Mouse (Mus musculus) embryonic facial prominence, embryonic 14.5 days (tissue): ENCODE results near the gene Mtor. TPM values are rescaled to one million over a fixed set of nuclear protein-coding genes. Genes with fewer than 3 reads are reported as not detected.
A peak's percentile ranks its signal among the peaks of the same experiment; 100 is the strongest.

ENCODE experiments used
- ATAC-seq: fragments of 200-750 bp; cut with Nextera tagmentation; 2 replicates; pipeline ENCODE4 v1.8.0; 2017; ENCODE audit warnings: low read depth, moderate number of reproducible peaks, moderate TSS enrichment
- DNase-seq: peaks from one replicate; pipeline ENCODE4 v3.0.0-alpha.2; 2015; ENCODE audit warnings: low spot score
- H3K27ac ChIP-seq: fragments of 300-500 bp; sonication (generic); replicated peaks from 2 replicates; pipeline ENCODE4 v1.5.1; 2014; ENCODE audit warnings: low read depth, mild to moderate bottlenecking, low read length, moderate library complexity
- H3K27me3 ChIP-seq: fragments of 300-500 bp; sonication (generic); replicated peaks from 2 replicates; pipeline ENCODE4 v1.6.1; 2014; ENCODE audit warnings: low read length; ENCODE audit not compliant: control insufficient read depth, insufficient read depth
- H3K36me3 ChIP-seq: fragments of 300-500 bp; sonication (generic); 2 replicates; pipeline ENCODE4 v1.6.1; 2014; ENCODE audit warnings: low read length, mixed read lengths; ENCODE audit not compliant: control insufficient read depth, insufficient read depth
- H3K4me1 ChIP-seq: fragments of 300-500 bp; sonication (generic); 2 replicates; pipeline ENCODE4 v1.6.1; 2014; ENCODE audit warnings: antibody characterized with exemption, low read length; ENCODE audit not compliant: control insufficient read depth, insufficient read depth
- H3K4me2 ChIP-seq: fragments of 300-500 bp; sonication (generic); 2 replicates; pipeline ENCODE4 v1.6.1; 2014; ENCODE audit warnings: low read depth, mild to moderate bottlenecking, low read length, moderate library complexity, mixed read lengths
- H3K4me3 ChIP-seq: fragments of 300-500 bp; sonication (generic); 2 replicates; pipeline ENCODE4 v1.5.1; 2014; ENCODE audit warnings: low read depth, mild to moderate bottlenecking, low read length
- H3K9ac ChIP-seq: fragments of 300-500 bp; sonication (generic); 2 replicates; pipeline ENCODE4 v1.6.1; 2014; ENCODE audit warnings: low read depth, mild to moderate bottlenecking, low read length, moderate library complexity, mixed read lengths
- H3K9me3 ChIP-seq: fragments of 300-500 bp; sonication (generic); 2 replicates; pipeline ENCODE4 v1.6.1; 2016; ENCODE audit warnings: low read length; ENCODE audit not compliant: control insufficient read depth
- WGBS: fragments of 180-500 bp; shearing (Covaris S2); extraction: QIAGEN DNeasy Blood & Tissue Kit; methylation state at CpG from one replicate; pipeline ENCODE4 v1.1.7; 2014; 5-methylcytosine and 5-hydroxymethylcytosine counted together
- polyA plus RNA-seq: library from polyadenylated mRNA; unstranded; fragments of >200 nt; fragmentation: Nextera tagmentation; extraction: Ambion mirVana; gene quantifications from 2 replicates; pipeline ENCODE4 v1.2.1, GENCODE M21; 2014

Gene Mtor
- polyA plus RNA-seq, 1 experiment from 2014 or later, result 16.3 TPM

GRCm38 (mm10) chr4:148507585-148507984, 59.2 kb downstream of the Mtor start:
- H3K4me1 ChIP-seq, result 0 out of 2 replicates have a peak, but pooled peaks cover 5% of the 10 kb centered on the region
- ATAC-seq, result no peak
- no peak overlapping the region for H3K4me3 ChIP-seq
- no peak overlapping the region for H3K4me2 ChIP-seq
- 0 out of 2 replicates have a peak, but pooled peaks cover 2% of the 10 kb centered on the region for H3K9me3 ChIP-seq
- H3K27ac ChIP-seq, result no peak overlapping the region
- no peak overlapping the region for H3K9ac ChIP-seq
- WGBS, result 66% methylated on average over 5 of the region's 5 CpGs
- no peaks in the 10 kb centered on the region for H3K27me3 ChIP-seq
- DNase-seq, result peak; percentile 30
- H3K36me3 ChIP-seq, result peaks cover 57% of the 10 kb centered on the region

DNA sequence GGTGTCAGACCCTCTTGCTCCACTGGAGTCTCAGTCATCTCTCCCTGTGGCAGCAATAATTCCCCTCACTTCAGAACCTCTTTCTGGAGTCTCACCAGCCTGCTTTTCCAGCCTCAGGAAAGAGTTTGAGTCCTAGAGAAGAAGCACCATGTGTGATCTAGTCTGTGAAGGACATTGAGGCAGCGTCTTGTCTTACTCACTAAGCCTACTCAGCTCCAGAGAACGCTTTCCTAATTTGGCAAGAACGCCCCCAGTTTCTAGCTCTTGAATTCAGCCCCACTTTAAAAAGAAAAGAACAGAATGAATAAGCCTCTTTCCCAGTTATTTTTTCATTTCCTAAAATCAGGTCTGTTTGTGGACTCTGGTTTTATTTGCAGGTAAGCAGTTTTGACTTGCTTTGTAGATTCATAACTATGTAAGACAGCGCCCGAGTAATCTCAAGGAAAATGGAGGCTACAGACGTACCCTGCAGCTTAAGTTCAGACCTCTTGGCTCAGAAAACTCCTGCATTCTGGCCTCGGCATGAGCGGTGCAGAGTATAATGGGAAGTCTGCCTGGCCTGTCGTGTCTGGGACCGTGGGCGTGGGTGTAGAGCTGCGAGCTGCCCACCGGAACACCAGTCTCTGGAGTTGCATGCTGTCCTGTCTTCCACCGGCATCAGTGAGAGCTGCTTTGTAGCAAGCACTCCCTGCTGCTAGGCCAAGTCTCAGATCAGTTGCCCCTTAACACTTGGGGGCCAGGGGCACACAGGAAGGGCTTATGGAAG, 59.9 kb downstream of the Mtor start:
- H3K4me2 ChIP-seq, result no peak overlapping the region
- no peak overlapping the region for H3K4me3 ChIP-seq
- no peak overlapping the region for H3K27ac ChIP-seq
- ATAC-seq (no peak), DNase-seq (no peak)
- peaks cover 52% of the 10 kb centered on the region for H3K36me3 ChIP-seq
- no peaks in the 10 kb centered on the region for H3K27me3 ChIP-seq
- 0 out of 2 replicates have a peak, but pooled peaks cover 2% of the 10 kb centered on the region for H3K9me3 ChIP-seq
- WGBS, result 92% methylated on average over 14 of the region's 14 CpGs
- no peak overlapping the region for H3K9ac ChIP-seq
- H3K4me1 ChIP-seq, result 0 out of 2 replicates have a peak, but pooled peaks cover 5% of the 10 kb centered on the region

DNA sequence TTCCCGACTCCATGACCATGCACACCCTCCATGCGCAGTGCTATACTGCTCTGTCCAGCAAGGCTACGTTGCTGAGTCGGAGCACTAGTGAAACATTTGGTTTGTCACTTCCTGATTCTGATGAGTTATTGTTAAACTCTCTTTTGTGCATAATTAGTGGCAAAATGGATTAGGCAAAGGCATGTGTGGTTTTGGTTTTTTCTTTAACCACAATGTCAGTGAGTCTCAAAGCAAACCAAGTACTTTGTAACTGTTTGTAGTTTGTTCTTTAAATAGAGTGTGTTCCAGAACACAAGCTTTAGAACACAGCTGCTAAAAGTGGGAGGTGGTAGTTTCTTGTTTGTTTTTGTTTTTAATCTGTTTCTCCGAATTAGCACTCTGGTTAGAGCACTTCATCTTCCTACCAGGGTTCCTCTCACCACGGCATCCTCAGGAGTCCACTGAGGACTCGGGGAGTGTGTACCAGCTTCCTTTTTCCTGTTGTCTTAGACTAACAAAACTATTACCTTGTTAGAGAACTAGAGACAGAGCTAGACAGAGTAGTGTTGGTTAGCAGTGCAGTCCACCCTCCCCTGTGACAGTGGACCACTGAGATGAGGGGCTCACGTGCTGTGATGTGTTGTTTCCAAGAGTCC, 61.2 kb downstream of the Mtor start:
- DNase-seq, result no peak
- no peaks in the 10 kb centered on the region for H3K27me3 ChIP-seq
- 0 out of 2 replicates have a peak, but pooled peaks cover 2% of the 10 kb centered on the region for H3K9me3 ChIP-seq
- no peak overlapping the region for H3K9ac ChIP-seq
- H3K27ac ChIP-seq, result peak overlapping the region; percentile 58
- H3K36me3 ChIP-seq, result peaks cover 61% of the 10 kb centered on the region
- H3K4me1 ChIP-seq, result 0 out of 2 replicates have a peak, but pooled peaks cover 5% of the 10 kb centered on the region
- no peak for ATAC-seq
- no peak overlapping the region for H3K4me3 ChIP-seq
- no peak overlapping the region for H3K4me2 ChIP-seq
- 75% methylated on average over 8 of the region's 8 CpGs for WGBS

- Histone ChIP-seq H3K9me3 (0 out of 2 replicates have a peak, but pooled peaks cover 2% of the 10 kb centered on the region), H3K4me3 (no peak overlapping the region), H3K4me1 (0 out of 2 replicates have a peak, but pooled peaks cover 5% of the 10 kb centered on the region), H3K27ac (no peak overlapping the region; the same call in 1 of the 2 replicates), H3K27me3 (no peaks in the 10 kb centered on the region), H3K36me3 (peaks cover 62% of the 10 kb centered on the region), H3K4me2 (no peak overlapping the region), H3K9ac (no peak overlapping the region)
- ATAC-seq (peak; percentile 74), DNase-seq (peak; percentile 45)
- 69% methylated on average over 4 of the region's 4 CpGs for WGBS
Observed at GRCm38 (mm10) chr4:148510691-148511090, 62.3 kb downstream of the Mtor start.

GRCm38 (mm10) chr4:148511334-148511733, 62.9 kb downstream of the Mtor start:
- H3K4me2 ChIP-seq, result no peak overlapping the region
- no peak overlapping the region for H3K9ac ChIP-seq
- peaks cover 61% of the 10 kb centered on the region for H3K36me3 ChIP-seq
- H3K27me3 ChIP-seq, result no peaks in the 10 kb centered on the region
- 0 out of 2 replicates have a peak, but pooled peaks cover 5% of the 10 kb centered on the region for H3K4me1 ChIP-seq
- 0 out of 2 replicates have a peak, but pooled peaks cover 2% of the 10 kb centered on the region for H3K9me3 ChIP-seq
- DNase-seq (no peak), ATAC-seq (no peak)
- no peak overlapping the region for H3K27ac ChIP-seq
- WGBS, result 89% methylated on average over 4 of the region's 4 CpGs
- no peak overlapping the region for H3K4me3 ChIP-seq

DNA sequence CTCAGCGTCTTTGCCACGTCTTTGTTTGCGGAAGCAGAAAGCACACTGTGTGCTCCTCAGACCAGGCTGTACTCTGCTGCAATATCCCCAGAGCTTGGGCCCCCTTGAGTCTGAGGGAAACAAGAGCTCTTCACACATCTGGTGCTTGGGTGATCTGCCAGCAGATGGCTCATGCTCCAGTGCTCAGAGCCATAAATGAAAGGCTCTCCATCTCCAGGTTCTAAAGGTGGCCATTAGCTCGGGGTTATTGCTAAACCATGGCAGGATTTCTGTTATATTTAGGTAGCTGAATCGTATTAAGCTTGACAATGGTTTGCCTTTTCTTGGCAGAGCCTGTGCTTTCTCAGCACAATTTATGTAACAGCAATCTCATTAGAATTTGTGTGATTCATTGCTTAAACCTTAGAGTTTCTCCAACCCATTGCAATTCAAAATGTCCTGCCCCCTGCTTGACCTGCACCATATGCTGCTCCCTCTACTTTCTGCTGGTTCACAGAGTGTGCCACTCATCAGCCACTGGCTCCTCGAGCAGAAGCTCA, 64.7 kb downstream of the Mtor start:
- Histone ChIP-seq H3K27ac (no peak overlapping the region), H3K27me3 (no peaks in the 10 kb centered on the region), H3K9me3 (0 out of 2 replicates have a peak, but pooled peaks cover 2% of the 10 kb centered on the region), H3K36me3 (peaks cover 73% of the 10 kb centered on the region), H3K4me1 (0 out of 2 replicates have a peak, but pooled peaks cover 5% of the 10 kb centered on the region), H3K9ac (no peak overlapping the region), H3K4me3 (no peak overlapping the region), H3K4me2 (no peak overlapping the region)
- WGBS, result 69% methylated on average over 6 of the region's 6 CpGs
- DNase-seq, result peak; percentile 51
- ATAC-seq, result no peak

GRCm38 (mm10) chr4:148515313-148515712, 66.9 kb downstream of the Mtor start:
- DNase-seq (no peak), ATAC-seq (no peak)
- no peaks in the 10 kb centered on the region for H3K27me3 ChIP-seq
- WGBS, result 98% methylated on average over 2 of the region's 2 CpGs
- H3K4me1 ChIP-seq, result 0 out of 2 replicates have a peak, but pooled peaks cover 5% of the 10 kb centered on the region
- H3K9me3 ChIP-seq, result no peaks in the 10 kb centered on the region
- peaks cover 74% of the 10 kb centered on the region for H3K36me3 ChIP-seq
- no peak overlapping the region for H3K9ac ChIP-seq
- H3K4me2 ChIP-seq, result no peak overlapping the region
- no peak overlapping the region for H3K27ac ChIP-seq
- H3K4me3 ChIP-seq, result no peak overlapping the region

DNA sequence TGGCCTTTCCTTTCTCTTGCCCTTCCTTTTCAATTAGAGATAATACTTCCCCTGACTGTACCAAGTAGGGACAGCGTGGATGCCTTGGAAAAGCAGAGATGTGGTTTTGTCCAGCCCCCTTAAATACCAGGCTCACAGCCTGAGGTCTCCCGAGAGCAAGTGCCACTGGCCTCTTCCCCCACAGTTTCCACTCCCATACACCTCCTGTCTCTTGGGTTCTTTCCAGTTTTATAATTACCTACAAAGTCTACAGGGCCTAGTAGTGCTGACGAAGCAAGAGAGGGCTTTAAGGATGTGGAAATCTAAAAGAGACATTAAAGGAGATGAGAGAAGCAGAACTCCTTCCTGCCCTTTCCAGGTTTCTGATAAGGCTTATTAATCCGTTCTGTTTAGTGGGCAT, 69.4 kb downstream of the Mtor start:
- no peaks in the 10 kb centered on the region for H3K27me3 ChIP-seq
- WGBS, result 49% methylated on average over 4 of the region's 4 CpGs
- no peaks in the 10 kb centered on the region for H3K9me3 ChIP-seq
- H3K4me1 ChIP-seq, result no peaks in the 10 kb centered on the region
- no peak overlapping the region for H3K9ac ChIP-seq
- H3K27ac ChIP-seq, result no peak overlapping the region
- no peak overlapping the region for H3K4me2 ChIP-seq
- DNase-seq (no peak), ATAC-seq (no peak)
- no peak overlapping the region for H3K4me3 ChIP-seq
- H3K36me3 ChIP-seq, result peaks cover 75% of the 10 kb centered on the region
